Mouse (Mus musculus) bone marrow macrophage, adult 2 months (primary cell): Measurements from ENCODE around the gene Ly86.

Experiments
- CTCF ChIP-seq: IDR thresholded peaks from 2 replicates; pipeline ENCODE4 v1.5.1; 2012; ENCODE audit warnings: low read depth, mild to moderate bottlenecking, low read length, moderate library complexity
- POLR2A ChIP-seq: IDR thresholded peaks from 2 replicates; pipeline ENCODE4 v1.6.1; 2012; ENCODE audit warnings: mild to moderate bottlenecking, low read depth, low read length, borderline replicate concordance

DNA sequence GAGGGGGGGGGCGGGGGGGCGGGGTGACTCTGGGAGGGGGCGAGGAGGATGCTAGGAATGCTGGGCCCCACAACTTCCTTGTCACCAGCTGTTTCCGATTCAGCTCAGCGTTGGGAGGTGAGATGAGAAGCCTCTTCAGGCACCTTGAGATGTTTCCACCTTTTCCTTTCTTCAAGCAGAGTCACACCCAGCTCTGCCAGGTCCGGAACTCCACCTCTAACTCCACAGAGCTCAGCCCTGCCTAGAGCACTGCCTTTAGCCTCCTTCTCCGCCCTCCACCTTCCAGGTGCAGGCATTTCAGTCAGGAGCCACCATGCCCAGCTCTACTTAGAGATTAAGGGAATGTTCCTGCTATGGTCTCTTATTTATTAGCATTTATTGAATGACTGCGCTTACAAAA, 34.7 kb upstream of the Ly86 start:
- TF ChIP-seq POLR2A (no peak), CTCF (no peak)
